ENCODE assay signal across 10 mouse cellular contexts in genomic region chr11:70049816-70050215, GRCm38 (mm10). TPM values are rescaled to one million over a fixed set of nuclear protein-coding genes. Genes with fewer than 3 reads are reported as not detected.
DNase-seq lines count a peak whose midpoint lies in the region.
"Had no signal": no experiment of that assay in that cellular context is flagged by ENCODE, and none has a peak within 500 bp of the region (broad histone marks: within the 10 kb centered on the region; RNA-seq: fewer than 3 reads in every experiment).

No protein-coding gene starts in this region.

- peak; percentile 4 for DNase-seq in embryo, embryonic 10 days (ENCODE audit: low spot score)
- no peak for DNase-seq in embryo, embryonic 10.5 days (ENCODE audit: low spot score)
- peak; percentile 22 for DNase-seq in lung, postnatal 10 days
- DNase-seq in lung, postnatal 36 days = no peak
- peak; percentile 36 for DNase-seq in ZHBTc4 (ENCODE audit: low read depth, low spot score)
- peak; percentile 40 for DNase-seq in testis, postnatal 14 days (ENCODE audit: low spot score)
- DNase-seq in layer of hippocampus, postnatal 14 days (ENCODE audit: low spot score in 2 of 2) = no peak
- no peak for DNase-seq in left cerebral cortex, postnatal 36 days (ENCODE audit: low spot score in 2 of 2)
- DNase-seq: heart, postnatal 14 days had no signal

- intact Hi-C loops in left cerebral cortex, postnatal 36 days (cut with DNase I) = no loop called here

RNA-seq across cellular contexts. Expression of gene Asgr1, which starts 4.1 kb away (rescaled TPM):
- total RNA-seq in layer of hippocampus, postnatal 14 days (2021) = 1 to 10 TPM in 1 of 2 experiments, under 1 TPM in 1; 0.88 to 1.0 TPM
- 1 to 10 TPM in 1 of 2 experiments, under 1 TPM in 1; 0.99 to 1.1 TPM for total RNA-seq in left cerebral cortex, postnatal 36 days (2021)
- total RNA-seq: heart, postnatal 14 days; neutrophil, adult 5-6 weeks had no signal

RNA-seq across cellular contexts. Expression of gene Dlg4, which starts 33.1 kb away (rescaled TPM):
- total RNA-seq in layer of hippocampus, postnatal 14 days (2021) = 100 to 1,000 TPM; 845 to 900 TPM
- 100 to 1,000 TPM; 867 to 894 TPM for total RNA-seq in left cerebral cortex, postnatal 36 days (2021)

RNA-seq across cellular contexts. Expression of gene Acadvl, which starts 34.6 kb away (rescaled TPM):
- total RNA-seq in layer of hippocampus, postnatal 14 days (2021) = 10 to 100 TPM; 62.3 to 69.2 TPM
- total RNA-seq in left cerebral cortex, postnatal 36 days (2021) = 10 to 100 TPM; 54.3 to 58.5 TPM

RNA-seq across cellular contexts. Expression of gene Asgr2, which starts 42.6 kb away (rescaled TPM):
- not detected for total RNA-seq in layer of hippocampus, postnatal 14 days (2021)
- total RNA-seq in left cerebral cortex, postnatal 36 days (2021) = not detected
- total RNA-seq: neutrophil, adult 5-6 weeks had no signal

RNA-seq across cellular contexts. Expression of gene Dvl2, which starts 49.4 kb away (rescaled TPM):
- 10 to 100 TPM; 29.3 to 29.7 TPM for total RNA-seq in layer of hippocampus, postnatal 14 days (2021)
- total RNA-seq in left cerebral cortex, postnatal 36 days (2021) = 10 to 100 TPM; 25.4 to 36.0 TPM

Comparison
In these comparisons a context has a peak if more than half of its experiments do, and no peak if none do; other contexts are left out.
1. DNase-seq: peak in embryo, embryonic 10 days (single experiment), lung, postnatal 10 days (single experiment), ZHBTc4 (single experiment) and testis, postnatal 14 days (single experiment); none in embryo, embryonic 10.5 days (single experiment), lung, postnatal 36 days (single experiment), layer of hippocampus, postnatal 14 days (0 of 2) and left cerebral cortex, postnatal 36 days (0 of 2).